Mouse (Mus musculus): ENCODE data around the gene Zfp668.

DNA sequence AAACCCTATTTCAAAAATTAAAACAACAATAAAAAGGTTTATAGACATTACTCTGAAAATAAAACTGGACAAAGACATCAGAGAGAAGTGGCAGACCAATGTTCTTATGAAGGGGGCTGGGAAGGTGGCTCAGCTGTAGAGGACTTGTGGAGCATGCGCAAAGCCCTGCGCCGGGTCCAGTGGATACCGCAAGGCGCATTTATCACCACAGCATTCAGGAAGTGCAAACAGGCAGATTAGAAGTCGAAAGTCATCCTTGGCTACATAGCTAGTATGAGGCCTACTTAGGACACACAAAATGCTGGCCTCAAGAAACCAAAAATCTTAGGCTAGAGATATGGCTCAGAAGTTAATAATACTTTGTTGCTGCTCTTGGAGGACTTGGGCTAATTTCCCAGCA, 18.4 kb downstream of the Zfp668 start:
- no peak for TF ChIP-seq RCOR1 (conservative IDR thresholded peaks at IDR 0.05; ENCODE audit: low read depth, low read length)
- TF ChIP-seq CTCF (conservative IDR thresholded peaks at IDR 0.05 in 1 of 2, IDR thresholded peaks at IDR 0.05 in 1 of 2; ENCODE audit: low read depth in 2 of 2, low read length in 2 of 2): no peak
- TF ChIP-seq ELF1 (IDR thresholded peaks at IDR 0.05; ENCODE audit: low read depth, low read length): no peak

Measured in CH12.LX (cell line).